Mouse (Mus musculus) liver, embryonic 12.5 days (tissue): ENCODE results near the gene Trappc5. TPM values are rescaled to one million over a fixed set of nuclear protein-coding genes. Genes with fewer than 3 reads are reported as not detected.

Source experiments
- ATAC-seq: fragments of 200-750 bp; cut with Nextera tagmentation; 2 replicates; pipeline ENCODE4 v1.8.0; 2017; ENCODE audit warnings: moderate number of reproducible peaks, mild to moderate bottlenecking, moderate library complexity
- H3K27ac ChIP-seq: fragments of 300-500 bp; sonication (generic); 2 replicates; pipeline ENCODE4 v1.5.1; 2016; ENCODE audit warnings: mild to moderate bottlenecking
- H3K27me3 ChIP-seq: fragments of 300-500 bp; sonication (generic); replicated peaks from 2 replicates; pipeline ENCODE4 v1.6.1; 2016; ENCODE audit warnings: mild to moderate bottlenecking, moderate library complexity
- H3K36me3 ChIP-seq: fragments of 300-500 bp; sonication (generic); 2 replicates; pipeline ENCODE4 v1.6.1; 2016; ENCODE audit warnings: mild to moderate bottlenecking, moderate library complexity
- H3K4me1 ChIP-seq: fragments of 300-500 bp; sonication (generic); 2 replicates; pipeline ENCODE4 v1.6.1; 2016
- H3K4me2 ChIP-seq: fragments of 300-500 bp; sonication (generic); 2 replicates; pipeline ENCODE4 v1.6.1; 2016; ENCODE audit warnings: mild to moderate bottlenecking, moderate library complexity
- H3K4me3 ChIP-seq: fragments of 300-500 bp; sonication (generic); 2 replicates; pipeline ENCODE4 v1.5.1; 2016; ENCODE audit warnings: mild to moderate bottlenecking, moderate library complexity
- H3K9ac ChIP-seq: fragments of 300-500 bp; sonication (generic); 2 replicates; pipeline ENCODE4 v1.6.1; 2016; ENCODE audit warnings: mild to moderate bottlenecking, moderate library complexity
- H3K9me3 ChIP-seq: fragments of 300-500 bp; sonication (generic); replicated peaks from 2 replicates; pipeline ENCODE4 v1.6.1; 2016; ENCODE audit warnings: mild to moderate bottlenecking, moderate library complexity
- WGBS: fragments of 180-500 bp; shearing (Covaris S2); methylation state at CpG from one replicate; pipeline ENCODE4 v1.1.7; 2016; ENCODE audit not compliant: insufficient replicate concordance; 5-methylcytosine and 5-hydroxymethylcytosine counted together
- polyA plus RNA-seq: library from polyadenylated mRNA; unstranded; fragments of >200 nt; fragmentation: Nextera tagmentation; extraction: Ambion mirVana; gene quantifications from 2 replicates; pipeline ENCODE4 v1.2.1, GENCODE M21; 2016

The Trappc5 gene
- polyA plus RNA-seq, 1 experiment from 2014 or later: 22.8 TPM

DNA sequence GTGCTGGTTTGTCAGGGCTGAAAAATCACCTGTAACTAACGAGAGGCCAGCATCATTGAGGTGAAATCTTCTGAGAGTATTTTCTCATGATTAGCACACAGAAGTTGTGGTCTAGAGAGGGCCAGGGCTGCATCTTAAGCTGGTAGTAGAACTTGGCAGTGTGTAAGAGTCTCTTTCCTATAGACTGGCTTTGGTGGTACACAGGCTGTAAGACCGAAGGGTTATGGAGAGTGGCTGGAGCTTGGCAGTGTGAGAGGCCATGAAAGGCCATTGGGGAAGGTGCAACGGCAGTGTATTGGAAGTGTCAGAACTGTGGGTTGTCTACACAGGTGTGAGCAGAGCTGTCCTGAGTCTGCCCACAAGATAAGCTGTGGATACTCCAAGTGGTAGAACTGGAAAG is 34.2 kb downstream of the Trappc5 start:
- no peak overlapping the region for H3K27ac ChIP-seq
- H3K4me1 ChIP-seq: peaks cover 15% of the 10 kb centered on the region; the same call in 1 of the 2 replicates
- no peak overlapping the region for H3K4me2 ChIP-seq
- H3K9ac ChIP-seq: no peak overlapping the region
- no peak for ATAC-seq
- H3K36me3 ChIP-seq: no peaks in the 10 kb centered on the region
- H3K4me3 ChIP-seq: no peak overlapping the region
- H3K27me3 ChIP-seq: no peaks in the 10 kb centered on the region
- 58% methylated on average over 3 of the region's 3 CpGs for WGBS
- no peaks in the 10 kb centered on the region for H3K9me3 ChIP-seq

DNA sequence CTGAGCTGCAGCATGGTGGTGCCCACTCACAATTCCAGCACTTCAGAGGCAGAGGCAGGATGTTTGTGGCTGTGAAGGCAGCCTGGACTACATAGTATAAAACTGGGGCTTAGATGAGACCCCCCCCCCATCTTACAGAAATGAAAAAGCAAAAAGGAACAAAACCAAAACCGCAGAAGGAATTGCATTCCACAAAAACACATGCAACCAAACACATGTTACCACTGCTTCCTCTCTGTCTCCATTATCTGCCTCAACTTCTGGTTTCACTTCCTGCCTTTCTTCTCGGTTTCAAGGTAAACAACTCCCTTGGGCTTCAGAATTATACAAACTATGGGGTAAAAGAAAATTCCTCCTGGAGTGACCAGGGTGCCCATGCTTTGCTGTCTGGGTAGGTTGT is 35.5 kb downstream of the Trappc5 start:
- WGBS: 11% methylated on average over 2 of the region's 2 CpGs
- Histone ChIP-seq H3K4me1 (peaks cover 15% of the 10 kb centered on the region; the same call in 1 of the 2 replicates), H3K9ac (no peak overlapping the region), H3K27ac (0 out of 2 replicates have a peak overlapping the region, but pooled peaks have one; percentile 40), H3K27me3 (no peaks in the 10 kb centered on the region), H3K4me3 (no peak overlapping the region), H3K9me3 (no peaks in the 10 kb centered on the region), H3K4me2 (no peak overlapping the region), H3K36me3 (no peaks in the 10 kb centered on the region)
- peak; percentile 24; the same call in 1 of the 2 replicates for ATAC-seq

DNA sequence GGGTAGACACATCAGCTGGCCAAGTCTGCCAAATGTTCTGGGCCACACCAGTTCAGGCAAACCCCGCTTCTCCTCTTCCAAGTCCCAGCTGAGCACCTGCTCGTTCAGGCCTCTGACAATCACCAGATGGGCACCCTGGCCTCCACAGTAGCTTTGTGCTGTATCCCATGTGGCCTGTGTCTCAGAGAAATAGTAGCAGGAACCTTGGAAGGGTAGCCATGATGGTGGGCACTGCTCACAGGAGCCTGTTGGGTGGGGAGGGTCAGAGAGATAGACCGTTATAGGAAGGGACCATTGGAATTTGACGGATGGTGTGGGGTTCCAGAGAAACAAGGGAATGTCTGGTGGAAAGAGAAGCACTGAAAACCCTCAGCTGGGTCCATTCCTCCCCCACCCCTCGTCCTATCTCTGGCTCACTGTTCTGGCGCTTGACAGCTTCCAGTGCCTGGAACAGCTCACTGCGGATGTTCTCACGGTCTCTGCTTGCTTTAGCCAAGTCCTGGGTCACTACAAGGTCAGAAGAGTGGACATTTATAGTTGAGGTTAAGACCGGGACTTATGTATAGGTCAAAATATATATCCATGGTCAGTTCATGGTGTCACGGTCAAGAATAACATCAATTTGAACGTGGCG is 41.3 kb downstream of the Trappc5 start:
- no peak for ATAC-seq

DNA sequence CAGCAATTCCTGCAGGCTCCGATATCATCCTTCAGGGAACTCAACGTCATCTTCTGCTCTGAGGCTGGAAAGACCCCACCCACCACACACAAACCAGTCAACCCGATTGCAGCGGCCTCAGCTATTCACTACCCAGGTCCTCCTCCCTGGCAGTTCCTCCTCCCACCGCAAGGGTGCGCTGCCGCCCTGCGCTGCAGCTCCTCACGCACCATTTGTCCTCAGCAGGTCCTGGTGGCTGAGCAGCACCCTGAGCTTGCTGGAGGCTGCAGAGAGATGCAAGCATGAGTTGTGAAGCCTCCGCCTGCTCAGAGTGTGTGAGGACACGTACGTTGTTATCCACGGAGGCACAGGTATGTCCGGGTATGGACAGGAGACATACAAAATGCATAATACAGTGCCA is 42.5 kb downstream of the Trappc5 start:
- H3K36me3 ChIP-seq: no peaks in the 10 kb centered on the region
- H3K4me1 ChIP-seq: 0 out of 2 replicates have a peak, but pooled peaks cover 9% of the 10 kb centered on the region
- H3K27me3 ChIP-seq: no peaks in the 10 kb centered on the region
- ATAC-seq: peak; percentile 74
- no peaks in the 10 kb centered on the region for H3K9me3 ChIP-seq
- H3K4me2 ChIP-seq: no peak overlapping the region
- H3K4me3 ChIP-seq: no peak overlapping the region
- WGBS: 11% methylated on average over 14 of the region's 14 CpGs
- H3K27ac ChIP-seq: no peak overlapping the region
- no peak overlapping the region for H3K9ac ChIP-seq

More for the DNA sequence above, 41.3 kb downstream of the Trappc5 start:
- Histone ChIP-seq H3K36me3 (no peaks in the 10 kb centered on the region), H3K4me2 (no peak overlapping the region), H3K27ac (no peak overlapping the region), H3K9ac (no peak overlapping the region), H3K9me3 (no peaks in the 10 kb centered on the region), H3K4me3 (no peak overlapping the region), H3K4me1 (0 out of 2 replicates have a peak, but pooled peaks cover 3% of the 10 kb centered on the region), H3K27me3 (no peaks in the 10 kb centered on the region)
- 70% methylated on average over 12 of the region's 12 CpGs for WGBS

DNA sequence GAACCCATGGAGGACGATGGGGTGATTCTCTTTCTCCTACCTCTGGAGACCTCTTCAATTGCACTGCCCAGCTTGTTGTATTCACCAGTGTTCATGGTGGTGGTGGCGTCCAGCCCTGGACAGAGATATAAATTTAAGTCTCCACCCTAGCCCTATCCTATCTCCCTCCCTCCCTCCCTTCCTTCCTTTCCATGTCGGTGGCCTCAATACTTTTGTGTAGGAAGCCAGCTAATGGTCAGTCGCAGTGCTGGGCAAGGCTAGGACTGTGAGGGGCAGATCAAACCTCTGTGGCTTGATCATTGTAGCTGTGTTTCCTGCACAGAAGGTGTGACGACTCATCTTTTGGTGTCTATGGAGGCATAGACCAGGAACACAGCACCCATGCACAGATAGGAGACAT is 44.5 kb downstream of the Trappc5 start, which contains the start of gene Clec4g:
Clec4g (minus strand) TSS at position 101 of the 400 bp plus-strand sequence.
- WGBS: 42% methylated on average over 5 of the region's 5 CpGs
- Histone ChIP-seq H3K9ac (no peak within 1 kb of the TSS), H3K27me3 (no peaks in the 10 kb centered on the region), H3K4me2 (no peak within 1 kb of the TSS), H3K4me1 (0 out of 2 replicates have a peak, but pooled peaks cover 17% of the 10 kb centered on the region), H3K27ac (no peak within 1 kb of the TSS), H3K36me3 (no peaks in the 10 kb centered on the region), H3K9me3 (no peaks in the 10 kb centered on the region), H3K4me3 (no peak within 1 kb of the TSS)
- no peak for ATAC-seq

DNA sequence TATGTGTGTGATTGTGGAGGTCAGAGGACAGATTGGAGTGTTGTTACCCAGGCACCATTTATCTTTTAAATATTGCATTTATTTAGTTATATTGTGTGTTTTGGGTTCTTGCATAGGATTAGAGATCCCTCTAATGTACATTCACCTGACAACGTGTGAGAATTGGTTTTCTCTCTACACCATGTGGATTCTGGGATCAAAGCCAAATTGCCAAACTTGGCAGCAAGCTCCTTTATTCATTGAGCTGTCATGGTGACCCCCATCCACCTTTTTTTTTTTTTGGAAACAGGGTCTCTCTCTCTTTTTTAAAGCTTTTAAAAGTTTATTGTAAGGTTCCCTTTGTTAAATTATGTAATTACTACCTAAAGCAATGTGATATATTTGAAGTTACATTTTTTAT is 44.9 kb downstream of the Trappc5 start:
- Histone ChIP-seq H3K27me3 (no peaks in the 10 kb centered on the region), H3K36me3 (no peaks in the 10 kb centered on the region), H3K4me1 (0 out of 2 replicates have a peak, but pooled peaks cover 17% of the 10 kb centered on the region), H3K9ac (no peak overlapping the region), H3K4me3 (no peak overlapping the region), H3K4me2 (no peak overlapping the region), H3K9me3 (no peaks in the 10 kb centered on the region), H3K27ac (no peak overlapping the region)
- WGBS: 47% methylated on average over 1 of the region's 1 CpGs
- no peak for ATAC-seq

Other genes with a start within 250 kb of the Trappc5 start
- 3.4 and 3.6 TPM in 2 replicates for gene Pex11g, start 208.6 kb upstream of the Trappc5 start, polyA plus RNA-seq
- gene Tex45, start 205.4 kb upstream of the Trappc5 start, polyA plus RNA-seq: 0.08 TPM in 1 of 2 replicates, not detected in the other
- gene Zfp358, start 183.2 kb upstream of the Trappc5 start, polyA plus RNA-seq: 7.9 and 8.1 TPM in 2 replicates
- gene Mcoln1, start 175.8 kb upstream of the Trappc5 start, polyA plus RNA-seq: 25.7 and 26.9 TPM in 2 replicates
- gene Pnpla6, start 160.9 kb upstream of the Trappc5 start, polyA plus RNA-seq: 14.7 and 17.1 TPM in 2 replicates
- 2.3 and 2.9 TPM in 2 replicates for gene C330021F23Rik, start 108.3 kb upstream of the Trappc5 start, polyA plus RNA-seq
- 2.0 and 2.2 TPM in 2 replicates for gene Camsap3, start 89.0 kb upstream of the Trappc5 start, polyA plus RNA-seq
- gene Xab2, start 55.0 kb upstream of the Trappc5 start, polyA plus RNA-seq: 42.8 and 43.2 TPM in 2 replicates
- gene Pet100, start 54.8 kb upstream of the Trappc5 start, polyA plus RNA-seq: 97.5 and 101 TPM in 2 replicates
- gene Pcp2, start 50.8 kb upstream of the Trappc5 start, polyA plus RNA-seq: 0.11 TPM in 1 of 2 replicates, not detected in the other
- 71.7 and 76.5 TPM in 2 replicates for gene Stxbp2, start 45.3 kb upstream of the Trappc5 start, polyA plus RNA-seq
- gene Retn, start 20.5 kb upstream of the Trappc5 start, polyA plus RNA-seq: 0.14 and 0.20 TPM in 2 replicates
- 0.91 and 0.97 TPM in 2 replicates for gene Mcemp1, start 10.5 kb upstream of the Trappc5 start, polyA plus RNA-seq
- gene Fcor, start 3.9 kb upstream of the Trappc5 start, polyA plus RNA-seq: 2.8 and 3.2 TPM in 2 replicates
- 0.07 TPM in 1 of 2 replicates, not detected in the other for gene Fcer2a, start 17.9 kb downstream of the Trappc5 start, polyA plus RNA-seq
- 1.4 and 1.8 TPM in 2 replicates for gene Clec4g, start 44.4 kb downstream of the Trappc5 start, polyA plus RNA-seq
- gene Cd209a, start 72.7 kb downstream of the Trappc5 start, polyA plus RNA-seq: 0.14 and 0.24 TPM in 2 replicates
- gene Cd209e, start 178.0 kb downstream of the Trappc5 start, polyA plus RNA-seq: not detected in 2 replicates
- not detected in 2 replicates for gene Cd209d, start 202.3 kb downstream of the Trappc5 start, polyA plus RNA-seq